Mouse (Mus musculus): Measurements from ENCODE around the gene Ephb2. TPM values are rescaled to one million over a fixed set of nuclear protein-coding genes. Genes with fewer than 3 reads are reported as not detected.

The Ephb2 gene
- total RNA-seq, 2 experiments from 2014 or later: 55.1 to 57.0 TPM

DNA sequence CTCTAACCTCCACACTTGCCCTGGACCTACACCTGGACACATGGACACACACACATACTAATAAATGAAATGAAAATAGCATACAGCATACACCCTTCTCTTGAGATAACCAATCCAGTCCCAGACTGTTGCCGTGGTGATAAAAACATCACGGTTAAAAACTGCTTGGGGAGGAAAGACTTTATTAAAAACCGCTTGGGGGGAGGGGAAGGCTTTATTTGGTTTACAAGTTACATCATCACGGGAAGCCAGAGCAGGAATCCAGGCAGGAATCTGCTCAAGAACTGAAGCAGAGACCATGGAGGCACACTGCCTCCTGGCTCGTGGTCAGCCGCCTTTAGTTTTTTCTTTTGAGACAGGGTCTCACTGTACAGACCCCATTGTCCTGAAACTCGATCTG lies 222.1 kb downstream of the Ephb2 start:
- no peak for DNase-seq (ENCODE audit: low spot score in 2 of 2)

DNA sequence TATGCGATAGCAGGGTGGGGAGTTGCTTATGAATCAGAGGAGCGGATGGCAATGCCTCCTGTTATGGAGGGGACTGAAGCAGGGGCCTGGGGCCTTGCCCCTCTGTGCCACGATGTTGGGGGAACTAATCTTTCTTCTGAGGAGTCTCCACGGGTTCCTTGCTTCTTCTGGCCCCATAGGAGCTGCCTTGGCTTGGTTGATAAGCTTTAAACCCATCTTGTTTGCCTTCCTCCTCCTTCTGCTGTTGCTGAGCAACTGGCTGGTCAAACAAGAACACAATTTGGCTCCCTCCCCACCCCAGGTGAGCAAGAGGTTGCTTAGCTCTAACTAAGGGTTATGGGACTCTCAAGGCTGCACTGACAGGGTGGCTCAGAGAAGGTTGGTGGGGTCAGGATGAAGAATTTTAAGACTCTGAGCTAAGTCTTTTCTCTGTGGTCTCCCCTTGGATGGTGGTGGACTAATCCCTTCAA lies 225.4 kb downstream of the Ephb2 start, which contains the start of gene Tex46:
Gene Tex46, plus strand, starts transcription at position 51 of the 470 bp plus-strand sequence.
- DNase-seq (ENCODE audit: low spot score in 2 of 2): no peak

DNA sequence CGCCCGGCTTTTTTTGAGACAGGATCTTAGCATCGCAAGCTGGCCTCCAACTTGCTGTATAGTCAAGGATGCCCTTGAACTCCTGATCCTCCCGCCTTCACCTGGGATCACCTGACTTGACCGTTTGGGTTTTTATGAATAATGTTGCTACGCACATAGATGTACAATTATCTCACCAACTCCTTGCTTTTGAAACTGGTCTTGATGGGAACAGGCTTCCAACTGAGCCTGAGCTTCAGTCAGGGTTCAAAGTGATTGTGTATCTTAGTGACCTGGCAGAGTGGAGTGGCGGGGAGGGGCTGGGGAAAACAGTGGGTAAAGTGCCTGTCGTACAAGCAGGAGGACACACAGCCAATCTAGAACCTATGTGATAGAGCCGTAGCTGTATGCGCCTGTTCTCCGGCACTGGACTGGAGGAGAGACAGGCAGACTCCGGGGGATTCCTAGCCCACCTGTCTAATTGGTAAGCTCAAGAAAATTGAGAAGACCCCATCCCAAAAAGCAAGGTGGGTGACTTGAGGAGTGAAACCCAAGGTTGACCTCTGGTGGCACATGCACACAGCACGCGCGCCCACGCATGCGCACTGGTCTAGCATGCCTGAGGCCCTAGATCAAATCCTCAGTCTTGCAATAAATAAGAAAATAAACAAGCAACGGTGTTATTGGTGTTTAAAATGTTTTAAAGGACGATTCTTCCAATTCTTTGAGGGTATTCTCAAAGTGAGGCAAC lies 229.9 kb downstream of the Ephb2 start:
- DNase-seq (ENCODE audit: low spot score in 2 of 2): no peak

DNA sequence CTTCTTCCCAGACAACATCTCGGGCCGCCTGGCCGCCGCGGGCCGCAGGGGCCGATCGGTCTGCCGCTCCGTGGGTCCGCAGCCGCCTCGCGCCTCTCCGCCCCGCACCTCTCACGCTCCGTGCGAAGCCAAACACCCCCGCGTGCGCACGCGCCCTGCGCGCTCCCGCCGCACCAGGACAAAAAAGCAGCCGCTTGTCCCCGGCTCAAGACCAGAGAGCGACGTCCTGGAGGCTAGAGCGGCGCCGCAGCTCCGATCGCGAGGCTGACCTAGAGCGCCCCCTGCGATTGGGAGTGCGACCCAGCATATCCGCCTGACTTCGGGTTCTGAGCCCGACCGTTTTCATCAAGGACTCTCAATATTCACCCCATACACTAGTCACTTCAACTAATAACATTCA lies 233.2 kb downstream of the Ephb2 start, which contains the start of gene Kdm1a:
Gene Kdm1a, minus strand, starts transcription at position 156 of the 400 bp plus-strand sequence.
- peak; percentile 98 for DNase-seq (ENCODE audit: low spot score in 2 of 2)

DNA sequence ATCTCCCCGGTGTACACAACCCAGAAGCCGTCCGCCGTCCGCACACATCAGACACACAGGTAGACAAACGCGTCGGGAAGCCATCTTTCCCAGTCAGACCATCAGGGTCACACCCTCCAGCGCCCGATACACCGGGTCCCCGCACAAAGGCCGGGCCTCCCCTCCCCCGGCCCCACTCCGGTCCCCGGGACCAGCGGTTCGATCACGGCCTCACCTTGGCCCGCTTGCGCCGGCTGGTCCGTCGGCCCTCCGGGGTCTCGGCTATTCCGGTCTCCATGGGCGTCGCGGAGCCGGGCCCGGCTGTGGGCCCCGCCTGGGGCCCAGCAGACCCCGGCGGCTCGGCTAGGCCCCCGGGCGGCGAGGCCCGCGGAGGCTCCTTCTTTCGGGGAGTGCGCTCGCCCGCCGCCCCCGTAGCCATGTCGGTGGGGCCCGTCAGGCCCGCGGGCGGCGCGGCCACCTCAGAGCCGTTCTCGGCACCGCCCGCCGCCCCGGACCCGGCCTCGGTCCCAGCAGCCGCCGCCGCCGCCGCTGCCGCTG lies 233.7 kb downstream of the Ephb2 start:
- DNase-seq (ENCODE audit: low spot score in 2 of 2): peak; percentile 55 to 65

DNA sequence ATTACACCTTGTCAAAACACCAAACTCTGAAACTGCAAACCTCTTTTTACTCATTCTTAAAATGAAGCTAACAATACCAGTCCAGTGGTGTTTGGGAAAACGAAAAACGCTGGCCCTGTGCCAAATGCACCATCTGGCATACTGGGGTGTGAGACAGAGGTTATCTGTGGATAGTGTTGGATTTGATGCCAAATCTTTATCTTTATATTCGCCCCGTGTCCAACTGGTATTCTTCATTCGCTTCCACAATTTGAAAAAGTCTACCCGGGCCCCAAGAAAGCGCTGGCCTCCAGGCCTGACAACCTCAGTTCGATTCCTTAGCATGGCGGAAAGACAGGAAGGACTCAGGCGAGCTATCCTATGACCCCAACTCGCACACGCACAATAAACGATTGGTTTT lies 234.3 kb downstream of the Ephb2 start:
- peak; percentile 71 to 74 for DNase-seq (ENCODE audit: low spot score in 2 of 2)

DNA sequence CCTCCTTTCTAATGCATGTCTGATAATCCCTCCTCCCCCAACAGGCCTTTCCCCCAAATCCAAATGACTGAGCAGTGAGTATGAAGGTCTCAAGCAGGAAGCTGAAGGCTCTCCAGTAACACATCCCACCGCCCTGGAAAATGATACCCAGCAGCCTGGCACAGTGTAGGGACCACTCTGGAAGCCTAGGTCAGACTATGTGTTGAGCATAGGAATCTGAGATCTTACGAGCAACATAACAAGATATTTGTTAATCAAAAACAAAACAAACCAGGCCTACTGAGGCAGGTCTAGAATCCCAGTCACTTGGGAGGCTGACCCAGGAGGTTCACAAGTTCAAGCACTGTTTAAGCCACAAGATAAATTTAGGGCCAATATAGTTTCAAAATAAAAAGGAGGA lies 235.3 kb downstream of the Ephb2 start:
- no peak for DNase-seq (ENCODE audit: low spot score in 2 of 2)

DNA sequence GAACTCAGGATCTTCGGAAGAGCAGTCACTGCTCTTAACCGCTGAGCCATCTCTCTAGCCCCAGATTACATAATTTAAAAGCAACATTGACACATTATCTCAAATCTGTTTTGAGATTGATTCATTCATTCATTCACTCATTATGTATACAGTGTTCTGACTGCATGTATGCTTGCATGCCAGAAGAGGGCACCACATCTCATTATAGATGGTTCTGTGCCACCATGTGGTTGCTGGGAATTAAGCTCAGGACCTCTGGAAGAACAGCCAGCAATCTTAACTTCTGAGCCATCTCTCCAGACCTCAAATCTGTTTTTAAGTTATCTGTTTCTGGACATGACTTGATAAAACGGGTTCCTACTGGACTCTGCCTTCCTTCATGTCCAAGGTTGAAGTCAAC lies 235.9 kb downstream of the Ephb2 start:
- DNase-seq (ENCODE audit: low spot score in 2 of 2): no peak

DNA sequence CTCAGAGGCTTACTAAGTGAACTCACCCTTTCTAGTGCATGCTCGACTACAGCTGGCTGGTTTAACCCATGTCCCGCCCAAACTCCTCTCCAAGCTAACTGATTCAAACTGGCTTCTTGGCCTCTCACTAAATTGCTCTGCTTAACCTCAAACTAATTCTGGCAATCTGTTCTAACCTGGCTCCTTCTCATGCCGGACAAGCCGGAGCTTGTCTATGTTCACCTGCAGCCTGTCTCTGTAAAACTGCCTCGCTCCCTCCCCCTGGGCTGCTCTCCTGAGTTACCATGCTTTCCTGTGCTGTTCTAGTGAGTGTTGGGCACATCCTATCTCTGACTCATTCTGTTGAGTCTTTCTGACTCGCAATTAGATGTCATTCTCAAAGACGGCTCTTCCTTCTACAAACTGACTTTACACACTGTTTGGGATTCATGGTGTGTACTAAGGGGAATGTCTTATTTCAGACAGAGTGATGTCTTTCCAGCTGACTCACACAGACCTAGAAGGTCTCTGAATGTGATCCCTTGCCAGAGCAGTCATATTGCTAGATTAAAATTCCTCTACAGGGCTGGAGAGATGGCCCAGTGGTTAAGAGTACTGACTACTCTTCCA lies 237.4 kb downstream of the Ephb2 start:
- no peak for DNase-seq (ENCODE audit: low spot score in 2 of 2)

Small RNAs within 50 kb of the gene (microRNA-seq; reads per million reads assigned to microRNA genes)
- 0 reads per million in 2 experiments for gene Gm22180

Other genes starting within 250 kb of the Ephb2 start
- 100 to 1,000 TPM; 129 to 136 TPM for gene Kdm1a, start 233.3 kb downstream of the Ephb2 start, total RNA-seq (2021)
- gene Tex46, start 225.6 kb downstream of the Ephb2 start, total RNA-seq (2021): not detected
- gene Lactbl1, start 213.4 kb downstream of the Ephb2 start, total RNA-seq (2021): under 1 TPM in 1 of 2 experiments, not detected in 1; 0.11 TPM
- gene C1qb, start 50.2 kb upstream of the Ephb2 start, total RNA-seq (2021): 10 to 100 TPM; 32.3 to 35.4 TPM
- 10 to 100 TPM; 33.6 to 33.7 TPM for gene C1qc, start 57.1 kb upstream of the Ephb2 start, total RNA-seq (2021)
- gene C1qa, start 62.8 kb upstream of the Ephb2 start, total RNA-seq (2021): 10 to 100 TPM; 30.6 to 32.0 TPM
- gene Epha8, start 120.8 kb upstream of the Ephb2 start, total RNA-seq (2021): 10 to 100 TPM in 1 of 2 experiments, 1 to 10 TPM in 1; 9.5 to 10.6 TPM
- 1 to 10 TPM; 6.6 to 7.7 TPM for gene Zbtb40, start 212.8 kb upstream of the Ephb2 start, total RNA-seq (2021)